Mouse (Mus musculus) heart, embryonic 12.5 days (tissue): Measurements from ENCODE around the gene Foxp1. TPM values are rescaled to one million over a fixed set of nuclear protein-coding genes. Genes with fewer than 3 reads are reported as not detected.

ENCODE experiments used
- ATAC-seq: fragments of 200-750 bp; cut with Nextera tagmentation; 2 replicates; pipeline ENCODE4 v1.8.0; 2017; ENCODE audit warnings: moderate TSS enrichment, moderate library complexity; ENCODE audit not compliant: insufficient number of reproducible peaks, low FRiP score
- H3K27ac ChIP-seq: fragments of 300-500 bp; sonication (generic); 2 replicates; pipeline ENCODE4 v1.5.1; 2016; ENCODE audit warnings: mild to moderate bottlenecking, moderate library complexity; ENCODE audit not compliant: poor library complexity, severe bottlenecking
- H3K27me3 ChIP-seq: fragments of 300-500 bp; sonication (generic); replicated peaks from 2 replicates; pipeline ENCODE4 v1.6.1; 2016; ENCODE audit warnings: mild to moderate bottlenecking, moderate library complexity
- H3K36me3 ChIP-seq: fragments of 300-500 bp; sonication (generic); 2 replicates; pipeline ENCODE4 v1.6.1; 2016; ENCODE audit warnings: mild to moderate bottlenecking, moderate library complexity
- H3K4me1 ChIP-seq: fragments of 300-500 bp; sonication (generic); replicated peaks from 2 replicates; pipeline ENCODE4 v1.6.1; 2016; ENCODE audit warnings: mild to moderate bottlenecking
- H3K4me2 ChIP-seq: fragments of 300-500 bp; sonication (generic); 2 replicates; pipeline ENCODE4 v1.6.1; 2016; ENCODE audit warnings: mild to moderate bottlenecking, moderate library complexity
- H3K4me3 ChIP-seq: fragments of 300-500 bp; sonication (generic); 2 replicates; pipeline ENCODE4 v1.5.1; 2016; ENCODE audit warnings: mild to moderate bottlenecking
- H3K9ac ChIP-seq: fragments of 300-500 bp; sonication (generic); 2 replicates; pipeline ENCODE4 v1.6.1; 2016; ENCODE audit warnings: mild to moderate bottlenecking, moderate library complexity
- H3K9me3 ChIP-seq: fragments of 300-500 bp; sonication (generic); replicated peaks from 2 replicates; pipeline ENCODE4 v1.6.1; 2016; ENCODE audit warnings: mild to moderate bottlenecking, moderate library complexity
- WGBS: fragments of 180-500 bp; shearing (Covaris S2); methylation state at CpG from one replicate; pipeline ENCODE4 v1.1.7; 2016; 5-methylcytosine and 5-hydroxymethylcytosine counted together
- polyA plus RNA-seq: library from polyadenylated mRNA; unstranded; fragments of >200 nt; fragmentation: Nextera tagmentation; extraction: Ambion mirVana; gene quantifications from 2 replicates; pipeline ENCODE4 v1.2.1, GENCODE M21; 2016

Gene Foxp1
- polyA plus RNA-seq, 1 experiment from 2014 or later, result 91.1 TPM

- Histone ChIP-seq H3K27ac (no peak overlapping the region), H3K4me2 (no peak overlapping the region), H3K9ac (no peak overlapping the region), H3K9me3 (no peaks in the 10 kb centered on the region), H3K36me3 (no peaks in the 10 kb centered on the region), H3K4me3 (no peak overlapping the region), H3K4me1 (no peaks in the 10 kb centered on the region), H3K27me3 (no peaks in the 10 kb centered on the region)
- 88% methylated on average over 2 of the region's 2 CpGs for WGBS
- ATAC-seq, result no peak
These were observed 196.6 kb downstream of the Foxp1 start for GRCm38 (mm10) chr6:99325881-99326280.

GRCm38 (mm10) chr6:99325461-99325860, 197.1 kb downstream of the Foxp1 start:
- Histone ChIP-seq H3K36me3 (no peaks in the 10 kb centered on the region), H3K9me3 (no peaks in the 10 kb centered on the region), H3K4me2 (no peak overlapping the region), H3K4me3 (no peak overlapping the region), H3K27me3 (no peaks in the 10 kb centered on the region), H3K27ac (no peak overlapping the region), H3K9ac (no peak overlapping the region), H3K4me1 (0 out of 2 replicates have a peak, but pooled peaks cover under 1% of the 10 kb centered on the region)
- 82% methylated on average over 5 of the region's 5 CpGs for WGBS
- ATAC-seq, result no peak

DNA sequence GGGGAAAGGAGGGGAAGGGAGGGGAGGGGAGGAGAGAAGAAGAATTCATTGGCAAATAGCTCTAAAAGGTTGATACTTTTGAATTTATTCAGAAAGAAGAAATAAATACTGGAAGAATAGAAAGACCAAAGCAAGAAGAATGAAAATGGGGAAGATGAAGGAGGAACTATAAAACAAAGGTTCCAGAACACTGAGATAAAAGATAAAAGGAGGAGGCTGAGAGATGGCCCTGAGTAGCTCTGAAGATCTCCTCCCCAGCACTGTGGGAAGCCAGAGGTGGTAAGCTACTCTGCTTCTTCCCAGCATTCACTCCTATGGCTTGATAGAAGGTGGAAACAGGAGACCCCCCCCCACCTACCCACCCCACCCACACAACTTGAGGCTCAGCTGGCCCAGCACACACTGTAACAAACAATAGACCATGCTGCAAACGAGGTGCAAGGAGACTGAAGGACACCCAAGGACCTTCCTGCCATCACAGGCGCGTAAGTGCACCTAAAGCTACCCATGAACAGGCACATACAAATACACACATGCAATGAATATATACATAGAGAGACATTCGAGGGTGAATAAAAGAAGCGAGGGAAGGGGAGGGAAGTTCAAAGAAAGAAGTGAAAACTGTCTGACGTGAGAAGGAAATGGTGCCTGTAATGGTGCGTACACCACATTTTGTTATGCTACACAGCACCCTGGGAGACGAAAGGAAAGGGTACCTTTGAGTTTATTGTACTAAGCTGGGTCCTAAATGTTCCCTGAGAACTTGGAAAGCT, 200.2 kb downstream of the Foxp1 start:
- H3K4me3 ChIP-seq, result no peak overlapping the region
- H3K4me1 ChIP-seq, result peaks cover 16% of the 10 kb centered on the region
- H3K27me3 ChIP-seq, result no peaks in the 10 kb centered on the region
- no peaks in the 10 kb centered on the region for H3K36me3 ChIP-seq
- 73% methylated on average over 8 of the region's 8 CpGs for WGBS
- no peak overlapping the region for H3K4me2 ChIP-seq
- no peak for ATAC-seq
- no peak overlapping the region for H3K27ac ChIP-seq
- H3K9me3 ChIP-seq, result no peaks in the 10 kb centered on the region
- no peak overlapping the region for H3K9ac ChIP-seq

GRCm38 (mm10) chr6:99320444-99320843, 202.1 kb downstream of the Foxp1 start:
- Histone ChIP-seq H3K9ac (no peak overlapping the region), H3K36me3 (no peaks in the 10 kb centered on the region), H3K27me3 (no peaks in the 10 kb centered on the region), H3K4me2 (no peak overlapping the region), H3K9me3 (no peaks in the 10 kb centered on the region), H3K4me3 (no peak overlapping the region), H3K4me1 (peaks cover 20% of the 10 kb centered on the region), H3K27ac (no peak overlapping the region)
- ATAC-seq, result no peak
- WGBS, result 61% methylated on average over 8 of the region's 8 CpGs

- no peaks in the 10 kb centered on the region for H3K27me3 ChIP-seq
- ATAC-seq, result peak; percentile 51; the same call in 1 of the 2 replicates
- no peaks in the 10 kb centered on the region for H3K9me3 ChIP-seq
- no peak overlapping the region for H3K4me3 ChIP-seq
- H3K27ac ChIP-seq, result no peak overlapping the region
- H3K4me2 ChIP-seq, result no peak overlapping the region
- H3K4me1 ChIP-seq, result peaks cover 20% of the 10 kb centered on the region
- WGBS, result 78% methylated on average over 19 of the region's 19 CpGs
- no peaks in the 10 kb centered on the region for H3K36me3 ChIP-seq
- no peak overlapping the region for H3K9ac ChIP-seq
These were observed 202.8 kb downstream of the Foxp1 start for GRCm38 (mm10) chr6:99319415-99320405.

DNA sequence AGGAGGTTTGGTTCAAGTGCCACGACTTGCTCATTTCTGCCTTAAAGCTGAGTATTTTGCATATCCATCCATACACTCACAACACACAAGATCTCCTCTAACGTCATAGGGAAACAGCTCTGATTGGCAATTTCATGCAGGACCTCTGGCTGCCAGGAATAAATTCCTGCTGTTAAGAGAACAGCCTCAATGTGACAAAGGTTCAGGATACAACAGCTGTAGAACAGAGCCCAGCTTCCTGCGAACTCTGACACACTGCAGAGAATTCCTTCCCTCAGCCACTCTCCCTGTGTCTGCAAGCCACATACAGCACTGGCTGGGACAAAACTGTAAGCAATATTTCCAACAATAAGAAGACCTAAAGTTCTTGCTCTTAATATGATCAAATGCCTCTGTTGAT, 207.8 kb downstream of the Foxp1 start:
- no peaks in the 10 kb centered on the region for H3K9me3 ChIP-seq
- H3K4me2 ChIP-seq, result no peak overlapping the region
- no peak overlapping the region for H3K9ac ChIP-seq
- no peak for ATAC-seq
- H3K4me1 ChIP-seq, result peaks cover 25% of the 10 kb centered on the region
- no peaks in the 10 kb centered on the region for H3K27me3 ChIP-seq
- WGBS, result 48% methylated on average over 3 of the region's 3 CpGs
- H3K27ac ChIP-seq, result peak overlapping the region; percentile 38; the same call in 1 of the 2 replicates
- H3K4me3 ChIP-seq, result no peak overlapping the region
- H3K36me3 ChIP-seq, result no peaks in the 10 kb centered on the region

GRCm38 (mm10) chr6:99310529-99310928, 212.0 kb downstream of the Foxp1 start:
- WGBS, result 89% methylated on average over 12 of the region's 12 CpGs

DNA sequence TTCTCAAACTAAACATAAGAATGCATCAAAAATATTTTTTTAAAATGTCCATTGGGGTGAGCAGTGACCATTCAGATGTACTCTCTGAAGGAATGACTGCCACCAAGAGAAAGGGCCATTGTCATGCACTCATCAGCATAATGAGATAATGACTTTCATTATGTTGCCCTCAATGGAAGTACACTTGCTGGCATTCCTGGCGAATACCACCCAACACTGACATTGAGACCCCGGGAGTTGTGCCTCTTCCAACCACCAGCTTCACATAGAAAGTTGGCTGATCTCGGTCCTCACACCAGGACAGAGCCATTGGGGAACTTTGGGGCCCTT, 212.4 kb downstream of the Foxp1 start:
- ATAC-seq, result no peak
- Histone ChIP-seq H3K9me3 (no peaks in the 10 kb centered on the region), H3K9ac (no peak overlapping the region), H3K4me3 (no peak overlapping the region), H3K4me2 (no peak overlapping the region), H3K4me1 (peaks cover 15% of the 10 kb centered on the region), H3K27me3 (no peaks in the 10 kb centered on the region), H3K36me3 (no peaks in the 10 kb centered on the region), H3K27ac (no peak overlapping the region)
- WGBS, result 85% methylated on average over 3 of the region's 3 CpGs

More at GRCm38 (mm10) chr6:99310529-99310928, 212.0 kb downstream of the Foxp1 start:
- Histone ChIP-seq H3K4me2 (no peak overlapping the region), H3K27ac (no peak overlapping the region), H3K4me1 (peaks cover 15% of the 10 kb centered on the region), H3K9me3 (no peaks in the 10 kb centered on the region), H3K4me3 (no peak overlapping the region), H3K27me3 (no peaks in the 10 kb centered on the region), H3K9ac (no peak overlapping the region), H3K36me3 (no peaks in the 10 kb centered on the region)
- ATAC-seq, result no peak

DNA sequence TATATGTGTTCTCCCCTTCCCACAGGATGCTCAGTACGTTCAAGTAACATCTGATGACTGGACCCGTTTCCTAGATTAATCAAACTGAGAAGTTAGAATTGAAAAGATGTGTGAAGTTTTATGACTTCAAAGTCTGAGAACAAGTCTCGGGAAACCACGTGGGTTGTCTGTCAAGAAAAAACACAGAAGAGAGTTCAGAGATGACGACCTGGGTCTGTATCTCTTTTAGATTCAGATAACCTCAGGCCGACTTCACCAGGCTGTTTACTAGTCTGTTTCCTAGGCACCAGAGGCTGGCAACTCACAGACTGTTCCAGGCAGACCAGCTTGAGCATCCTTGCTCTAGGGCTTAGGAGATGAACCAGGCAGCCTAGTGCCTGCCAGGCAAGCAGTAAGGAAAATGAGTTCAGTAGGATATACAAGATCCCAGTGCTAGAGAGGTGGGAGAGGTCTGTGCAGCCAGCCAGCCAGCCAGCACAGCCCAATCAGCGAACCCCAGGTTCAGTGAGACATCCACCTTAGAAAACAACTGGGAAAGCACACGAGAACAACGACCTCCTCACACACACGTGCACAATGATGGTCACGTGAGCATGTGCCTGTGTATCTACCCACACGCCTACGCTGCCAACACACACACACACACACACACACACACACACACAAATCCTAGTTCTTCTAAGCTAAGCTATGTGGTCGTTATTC, 212.9 kb downstream of the Foxp1 start:
- WGBS, result 63% methylated on average over 14 of the region's 14 CpGs
- H3K4me2 ChIP-seq, result no peak overlapping the region
- H3K36me3 ChIP-seq, result no peaks in the 10 kb centered on the region
- no peak for ATAC-seq
- H3K27ac ChIP-seq, result no peak overlapping the region
- H3K9ac ChIP-seq, result no peak overlapping the region
- no peak overlapping the region for H3K4me3 ChIP-seq
- H3K9me3 ChIP-seq, result no peaks in the 10 kb centered on the region
- peaks cover 15% of the 10 kb centered on the region for H3K4me1 ChIP-seq
- no peaks in the 10 kb centered on the region for H3K27me3 ChIP-seq

- Histone ChIP-seq H3K36me3 (no peaks in the 10 kb centered on the region), H3K9me3 (no peaks in the 10 kb centered on the region), H3K4me1 (peaks cover 14% of the 10 kb centered on the region), H3K9ac (no peak overlapping the region), H3K27me3 (no peaks in the 10 kb centered on the region), H3K4me3 (no peak overlapping the region), H3K27ac (no peak overlapping the region), H3K4me2 (no peak overlapping the region)
- ATAC-seq, result no peak
- 82% methylated on average over 3 of the region's 3 CpGs for WGBS
These were observed 216.8 kb downstream of the Foxp1 start for GRCm38 (mm10) chr6:99305751-99306150.

- no peak overlapping the region for H3K4me3 ChIP-seq
- no peak overlapping the region for H3K9ac ChIP-seq
- H3K36me3 ChIP-seq, result no peaks in the 10 kb centered on the region
- WGBS, result 84% methylated on average over 3 of the region's 3 CpGs
- no peak overlapping the region for H3K4me2 ChIP-seq
- no peaks in the 10 kb centered on the region for H3K27me3 ChIP-seq
- no peak overlapping the region for H3K27ac ChIP-seq
- peaks cover 14% of the 10 kb centered on the region for H3K4me1 ChIP-seq
- no peaks in the 10 kb centered on the region for H3K9me3 ChIP-seq
- ATAC-seq, result no peak
These were observed 217.3 kb downstream of the Foxp1 start for GRCm38 (mm10) chr6:99305236-99305635.
